Mouse (Mus musculus) limb, embryonic 10.5 days (tissue): ENCODE results near the gene Cpm. TPM values are rescaled to one million over a fixed set of nuclear protein-coding genes. Genes with fewer than 3 reads are reported as not detected.

ENCODE experiments used
- DNase-seq: peaks from one replicate; pipeline ENCODE4 v3.0.0-alpha.2; 2017; ENCODE audit warnings: low spot score
- H3K27ac ChIP-seq: fragments of 300-500 bp; sonication (generic); 2 replicates; pipeline ENCODE4 v1.5.1; 2016; ENCODE audit warnings: mild to moderate bottlenecking
- H3K27me3 ChIP-seq: fragments of 300-500 bp; sonication (generic); 2 replicates; pipeline ENCODE4 v1.6.1; 2016; ENCODE audit warnings: low read depth, mild to moderate bottlenecking; ENCODE audit not compliant: poor library complexity, severe bottlenecking
- H3K36me3 ChIP-seq: fragments of 300-500 bp; sonication (generic); 2 replicates; pipeline ENCODE4 v1.6.1; 2016; ENCODE audit warnings: mild to moderate bottlenecking, moderate library complexity
- H3K4me1 ChIP-seq: fragments of 300-500 bp; sonication (generic); 2 replicates; pipeline ENCODE4 v1.6.1; 2016
- H3K4me3 ChIP-seq: fragments of 300-500 bp; sonication (generic); 2 replicates; pipeline ENCODE4 v1.5.1; 2016; ENCODE audit warnings: mild to moderate bottlenecking, moderate library complexity
- H3K9me3 ChIP-seq: fragments of 300-500 bp; sonication (generic); replicated peaks from 2 replicates; pipeline ENCODE4 v1.6.1; 2016; ENCODE audit warnings: mild to moderate bottlenecking
- WGBS: fragments of 180-500 bp; shearing (Covaris S2); methylation state at CpG from one replicate; pipeline ENCODE4 v1.1.7; 2016; 5-methylcytosine and 5-hydroxymethylcytosine counted together
- polyA plus RNA-seq: library from polyadenylated mRNA; unstranded; fragments of >200 nt; fragmentation: Nextera tagmentation; extraction: Ambion mirVana; gene quantifications from 2 replicates; pipeline ENCODE4 v1.2.1, GENCODE M21; 2016

Gene Cpm
- polyA plus RNA-seq, 1 experiment from 2014 or later: 31.5 TPM

- no peak overlapping the region for H3K27ac ChIP-seq
- no peak for DNase-seq
- H3K36me3 ChIP-seq: no peaks in the 10 kb centered on the region
- H3K4me3 ChIP-seq: no peak overlapping the region
- H3K4me1 ChIP-seq: peaks cover 21% of the 10 kb centered on the region
- no peaks in the 10 kb centered on the region for H3K9me3 ChIP-seq
- WGBS: 61% methylated on average over 7 of the region's 7 CpGs
- no peaks in the 10 kb centered on the region for H3K27me3 ChIP-seq
Measured at GRCm38 (mm10) chr10:117655908-117656661, 26.8 kb downstream of the Cpm start.

GRCm38 (mm10) chr10:117656662-117656962 lies 27.3 kb downstream of the Cpm start:
- no peaks in the 10 kb centered on the region for H3K27me3 ChIP-seq
- no peak overlapping the region for H3K4me3 ChIP-seq
- H3K36me3 ChIP-seq: no peaks in the 10 kb centered on the region
- H3K9me3 ChIP-seq: no peaks in the 10 kb centered on the region
- WGBS: 89% methylated on average over 6 of the region's 6 CpGs
- H3K27ac ChIP-seq: no peak overlapping the region
- no peak for DNase-seq
- H3K4me1 ChIP-seq: peaks cover 19% of the 10 kb centered on the region

GRCm38 (mm10) chr10:117656985-117657658 lies 27.8 kb downstream of the Cpm start:
- WGBS: 86% methylated on average over 7 of the region's 7 CpGs

GRCm38 (mm10) chr10:117657659-117658306 lies 28.5 kb downstream of the Cpm start:
- H3K9me3 ChIP-seq: no peaks in the 10 kb centered on the region
- no peak overlapping the region for H3K4me3 ChIP-seq
- DNase-seq: no peak
- H3K27me3 ChIP-seq: no peaks in the 10 kb centered on the region
- no peaks in the 10 kb centered on the region; the same call in 1 of the 2 replicates for H3K36me3 ChIP-seq
- WGBS: 79% methylated on average over 3 of the region's 3 CpGs
- no peak overlapping the region for H3K27ac ChIP-seq
- peaks cover 18% of the 10 kb centered on the region for H3K4me1 ChIP-seq

More at GRCm38 (mm10) chr10:117656985-117657658, 27.8 kb downstream of the Cpm start:
- no peak for DNase-seq
- no peaks in the 10 kb centered on the region for H3K36me3 ChIP-seq
- no peaks in the 10 kb centered on the region for H3K27me3 ChIP-seq
- H3K4me3 ChIP-seq: no peak overlapping the region
- H3K9me3 ChIP-seq: no peaks in the 10 kb centered on the region
- no peak overlapping the region for H3K27ac ChIP-seq
- H3K4me1 ChIP-seq: peaks cover 16% of the 10 kb centered on the region

- 94% methylated on average over 14 of the region's 14 CpGs for whole genome bisulfite sequencing
- Histone ChIP-seq H3K27me3 (no peaks in the 10 kb centered on the region), H3K36me3 (no peaks in the 10 kb centered on the region; the same call in 1 of the 2 replicates), H3K4me1 (peaks cover 28% of the 10 kb centered on the region), H3K27ac (no peak overlapping the region), H3K4me3 (no peak overlapping the region), H3K9me3 (no peaks in the 10 kb centered on the region)
- no peak for DNase-seq
Measured at GRCm38 (mm10) chr10:117658522-117659429, 29.5 kb downstream of the Cpm start.

DNA sequence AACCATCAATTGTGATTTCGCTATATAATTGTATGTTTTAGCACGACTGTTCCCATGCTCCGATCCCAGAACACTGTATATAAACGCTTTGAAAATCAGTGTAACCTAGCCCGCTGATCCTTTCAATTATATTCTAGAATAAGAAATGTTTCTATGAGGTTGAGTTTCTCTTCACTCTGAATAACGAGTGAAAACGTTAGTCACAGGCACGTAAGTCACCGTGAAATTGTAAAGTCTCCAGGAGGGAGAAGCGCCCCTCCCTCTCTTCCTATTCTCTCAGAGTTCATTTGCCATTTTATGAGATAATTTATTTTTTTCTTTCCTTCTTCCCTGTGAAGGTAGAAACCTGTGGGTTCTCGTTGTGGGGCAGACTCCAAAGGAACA lies 30.1 kb downstream of the Cpm start:
- H3K27me3 ChIP-seq: no peaks in the 10 kb centered on the region
- DNase-seq: no peak
- H3K36me3 ChIP-seq: no peaks in the 10 kb centered on the region; the same call in 1 of the 2 replicates
- no peaks in the 10 kb centered on the region for H3K9me3 ChIP-seq
- peak overlapping the region; percentile 17; the same call in 1 of the 2 replicates for H3K27ac ChIP-seq
- peaks cover 32% of the 10 kb centered on the region for H3K4me1 ChIP-seq
- WGBS: 81% methylated on average over 11 of the region's 11 CpGs
- H3K4me3 ChIP-seq: no peak overlapping the region

- Histone ChIP-seq H3K27ac (peak overlapping the region; percentile 17; the same call in 1 of the 2 replicates), H3K4me1 (peaks cover 32% of the 10 kb centered on the region), H3K9me3 (no peaks in the 10 kb centered on the region), H3K27me3 (no peaks in the 10 kb centered on the region), H3K36me3 (no peaks in the 10 kb centered on the region; the same call in 1 of the 2 replicates), H3K4me3 (no peak overlapping the region)
- WGBS: 70% methylated on average over 11 of the region's 11 CpGs
- DNase-seq: no peak
Measured at GRCm38 (mm10) chr10:117659819-117660218, 30.5 kb downstream of the Cpm start.

DNA sequence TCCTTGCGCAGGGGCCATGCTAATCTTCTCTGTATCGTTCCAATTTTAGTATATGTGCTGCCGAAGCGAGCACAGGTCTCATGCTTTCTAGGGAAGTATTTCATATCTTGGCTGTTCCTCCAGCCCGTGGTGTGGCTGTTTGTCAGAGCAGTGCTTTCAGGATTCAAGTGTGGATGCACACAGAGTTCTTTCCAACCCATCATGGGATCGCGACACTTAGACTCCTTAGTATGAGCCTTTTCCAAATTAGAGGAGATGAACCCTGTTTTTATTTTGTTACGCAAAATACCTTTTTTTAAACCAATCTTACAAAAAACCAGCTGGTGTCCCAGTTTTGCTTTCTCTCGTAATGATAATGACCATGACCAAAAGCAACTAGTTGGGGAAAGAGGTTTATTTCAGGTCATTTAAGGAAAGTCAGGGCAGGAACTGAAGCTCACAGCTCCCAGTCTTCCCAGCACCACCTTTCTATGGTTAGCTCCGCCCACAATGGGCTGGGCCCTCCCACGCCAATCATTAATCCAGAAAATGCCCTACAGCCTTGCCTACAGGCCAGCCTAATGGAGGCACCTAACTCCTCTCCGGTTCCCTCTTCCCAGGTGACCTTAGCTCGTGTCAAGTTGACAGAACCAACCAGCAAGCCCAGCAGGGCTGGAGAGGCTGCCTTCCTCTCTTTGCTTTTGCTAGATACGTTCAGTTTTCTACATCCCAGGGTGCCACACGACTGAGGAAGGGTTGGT lies 33.2 kb downstream of the Cpm start:
- Histone ChIP-seq H3K27me3 (no peaks in the 10 kb centered on the region), H3K27ac (peak overlapping the region; percentile 23; the same call in 1 of the 2 replicates), H3K4me1 (peaks cover 24% of the 10 kb centered on the region), H3K4me3 (no peak overlapping the region), H3K36me3 (no peaks in the 10 kb centered on the region; the same call in 1 of the 2 replicates), H3K9me3 (no peaks in the 10 kb centered on the region)
- DNase-seq: no peak
- WGBS: 82% methylated on average over 15 of the region's 15 CpGs

DNA sequence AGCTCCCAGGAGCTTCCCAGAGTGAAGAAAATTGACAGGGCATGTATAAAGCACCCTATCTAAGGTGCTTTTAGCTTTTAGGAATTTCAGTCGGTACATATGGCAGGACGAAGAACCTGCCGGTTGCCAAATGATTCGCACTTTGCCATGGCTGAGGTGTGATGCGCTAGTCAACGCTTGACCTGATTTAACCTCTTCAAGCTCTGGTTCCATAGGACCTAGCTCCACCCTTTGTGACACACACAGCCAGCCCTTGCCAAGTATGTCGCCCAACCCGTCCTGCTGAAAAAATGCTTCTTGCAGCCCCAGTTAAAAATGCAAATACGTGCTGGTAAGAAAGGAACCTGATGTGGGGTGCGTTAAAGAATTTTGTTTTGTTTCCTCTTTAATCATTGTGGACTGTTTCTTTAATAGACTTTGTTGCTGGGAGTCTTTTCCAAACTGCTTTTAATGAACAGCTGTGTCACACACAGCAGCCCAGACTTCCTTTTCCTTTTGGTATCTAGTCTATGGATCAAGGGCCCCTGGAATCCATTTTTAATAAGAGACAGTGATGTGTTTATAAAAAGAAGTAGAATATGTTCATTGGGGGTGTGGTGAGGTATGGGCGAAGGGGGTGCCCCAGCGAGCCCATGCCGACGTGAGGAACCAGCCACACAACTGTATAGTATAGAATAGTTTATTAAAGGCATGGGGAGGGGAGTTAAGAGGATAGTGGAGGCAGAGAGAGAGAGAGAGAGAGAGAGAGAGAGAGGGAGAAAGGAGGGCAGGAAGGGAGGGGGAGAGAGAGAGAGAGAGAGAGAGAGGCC lies 34.0 kb downstream of the Cpm start:
- 81% methylated on average over 14 of the region's 14 CpGs for WGBS
- peaks cover 28% of the 10 kb centered on the region for H3K4me1 ChIP-seq
- H3K9me3 ChIP-seq: no peaks in the 10 kb centered on the region
- H3K4me3 ChIP-seq: peak overlapping the region; percentile 30; the same call in 1 of the 2 replicates
- peak overlapping the region; percentile 75 for H3K27ac ChIP-seq
- DNase-seq: no peak
- no peaks in the 10 kb centered on the region for H3K27me3 ChIP-seq
- H3K36me3 ChIP-seq: peaks cover 4% of the 10 kb centered on the region

DNA sequence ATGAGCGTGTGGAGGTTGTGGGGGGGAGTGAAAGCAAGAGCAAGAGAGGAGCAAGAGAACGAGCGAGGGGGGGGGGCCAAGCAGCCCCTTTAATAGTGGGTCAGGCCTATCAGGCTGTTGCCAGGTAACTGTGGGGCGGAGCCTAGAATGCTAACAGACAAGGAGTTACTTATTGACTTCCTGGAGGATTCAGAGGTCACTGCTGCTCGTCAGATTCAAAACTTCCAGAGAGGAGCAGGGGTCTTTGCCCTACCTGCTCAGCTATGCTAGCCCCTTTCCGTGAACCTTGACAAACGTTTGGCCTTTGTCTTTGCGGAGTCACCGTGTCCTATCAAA lies 34.5 kb downstream of the Cpm start:
- H3K27me3 ChIP-seq: no peaks in the 10 kb centered on the region
- no peak for DNase-seq
- peaks cover 4% of the 10 kb centered on the region for H3K36me3 ChIP-seq
- H3K4me3 ChIP-seq: peak overlapping the region; percentile 30
- H3K27ac ChIP-seq: peak overlapping the region; percentile 75
- WGBS: 18% methylated on average over 9 of the region's 9 CpGs
- peaks cover 32% of the 10 kb centered on the region for H3K4me1 ChIP-seq
- no peaks in the 10 kb centered on the region for H3K9me3 ChIP-seq

DNA sequence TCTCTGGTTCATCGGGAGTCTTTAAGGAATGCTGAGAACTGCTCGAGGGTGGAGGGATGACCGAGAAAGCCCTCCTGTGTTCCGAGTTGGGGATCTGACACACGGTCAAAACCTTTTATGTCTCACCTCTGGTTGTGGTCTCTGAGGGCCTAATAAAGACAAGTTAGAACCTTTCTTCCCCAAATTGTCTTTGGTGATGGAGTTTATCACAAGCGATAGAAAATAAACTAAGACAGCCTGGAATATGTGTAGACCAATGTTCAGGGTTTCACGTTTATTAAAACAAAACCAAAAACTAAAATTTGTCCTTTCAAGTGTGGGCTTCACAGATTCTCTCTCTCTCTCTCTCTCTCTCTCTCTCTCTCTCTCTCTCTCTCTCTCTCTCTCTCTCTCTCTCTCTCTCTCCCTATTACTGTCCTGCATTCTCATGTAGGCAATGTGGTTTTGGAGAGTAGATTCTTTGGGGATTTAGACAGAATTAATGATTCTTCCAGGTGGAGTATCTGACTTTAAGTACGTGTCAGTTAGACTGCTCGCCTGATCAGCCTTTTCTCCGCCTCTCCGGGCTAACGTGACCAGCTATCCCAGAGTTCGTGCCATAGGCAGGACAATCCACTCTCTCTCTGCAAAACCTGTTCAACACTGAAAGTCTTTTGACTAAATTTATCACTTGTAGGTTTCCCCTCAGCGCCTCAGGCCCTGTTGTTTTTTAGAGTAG lies 35.1 kb downstream of the Cpm start:
- no peak for DNase-seq
- H3K4me1 ChIP-seq: peaks cover 36% of the 10 kb centered on the region
- peak overlapping the region; percentile 75 for H3K27ac ChIP-seq
- peak overlapping the region; percentile 30 for H3K4me3 ChIP-seq
- peaks cover 4% of the 10 kb centered on the region for H3K36me3 ChIP-seq
- WGBS: 62% methylated on average over 14 of the region's 14 CpGs
- no peaks in the 10 kb centered on the region for H3K27me3 ChIP-seq
- H3K9me3 ChIP-seq: no peaks in the 10 kb centered on the region
